Mouse (Mus musculus): ENCODE data around the gene Slc12a4.
A peak's percentile ranks its signal among the peaks of the same experiment; 100 is the strongest.
"Not testable (repeated sequence)": the region's sequence is repeated elsewhere in the genome, so short reads cannot be mapped to it uniquely, and the experiment has no call there.

Slc12a4 gene

DNA sequence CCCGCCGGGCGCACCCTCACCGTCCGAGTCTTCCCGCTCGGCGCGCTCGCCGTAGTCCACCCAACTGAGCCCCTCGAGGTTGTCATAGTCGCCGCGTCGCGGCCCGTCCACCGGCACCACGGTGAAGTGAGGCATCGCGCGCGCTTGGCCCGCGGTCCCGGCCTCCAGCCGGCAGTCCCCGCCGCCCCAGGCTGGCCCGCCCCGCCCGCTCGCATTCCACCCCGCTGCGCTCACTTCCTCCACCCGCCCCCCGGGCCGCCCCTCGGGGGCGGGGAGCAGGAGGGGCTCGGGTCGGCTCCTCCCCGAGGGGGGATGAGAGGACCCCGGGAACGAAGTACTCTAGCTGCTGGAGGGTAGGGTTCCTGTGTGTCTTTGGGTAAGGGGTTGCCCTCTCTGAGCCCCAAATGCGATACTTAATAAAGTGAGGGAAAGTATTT is at the start of gene Slc12a4:
TSS of gene Slc12a4 (minus strand) at position 193 of the 437 bp plus-strand sequence.
- peak; percentile 50 to 71 for DNase-seq (ENCODE audit: low read depth in 2 of 2, low spot score in 2 of 2)

- not testable (repeated sequence) for DNase-seq (ENCODE audit: low read depth in 2 of 2, low spot score in 2 of 2)
Measured at GRCm38 (mm10) chr8:106012203-106012602, 46.3 kb upstream of the Slc12a4 start.

DNA sequence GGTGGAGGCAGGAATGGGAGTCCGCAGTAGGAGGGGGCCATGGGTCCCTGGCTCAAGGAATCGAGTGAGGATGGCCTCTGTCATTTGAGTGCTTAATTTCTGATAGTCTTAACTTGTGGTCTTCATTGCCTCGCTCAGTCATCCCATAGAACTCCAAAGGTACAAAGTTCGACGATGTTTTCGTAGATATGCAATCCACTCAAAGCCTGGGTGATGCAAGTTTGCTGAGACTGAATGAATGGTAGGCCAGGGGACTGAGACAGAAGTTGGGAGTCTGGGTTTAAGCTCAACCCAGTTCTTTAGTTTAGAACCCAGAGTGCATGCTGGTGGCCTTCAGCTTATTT is 45.7 kb upstream of the Slc12a4 start, which contains the start of gene Ddx28:
TSS of gene Ddx28 (minus strand) at position 240 of the 344 bp plus-strand sequence.
- DNase-seq (ENCODE audit: low read depth in 2 of 2, low spot score in 2 of 2), result no peak

GRCm38 (mm10) chr8:106010748-106011642 is 45.1 kb upstream of the Slc12a4 start:
- peak; percentile 70 to 80 for DNase-seq (ENCODE audit: low read depth in 2 of 2, low spot score in 2 of 2)

GRCm38 (mm10) chr8:106007891-106008290 is 42.0 kb upstream of the Slc12a4 start:
- DNase-seq (ENCODE audit: low read depth in 2 of 2, low spot score in 2 of 2), result not testable (repeated sequence)

DNA sequence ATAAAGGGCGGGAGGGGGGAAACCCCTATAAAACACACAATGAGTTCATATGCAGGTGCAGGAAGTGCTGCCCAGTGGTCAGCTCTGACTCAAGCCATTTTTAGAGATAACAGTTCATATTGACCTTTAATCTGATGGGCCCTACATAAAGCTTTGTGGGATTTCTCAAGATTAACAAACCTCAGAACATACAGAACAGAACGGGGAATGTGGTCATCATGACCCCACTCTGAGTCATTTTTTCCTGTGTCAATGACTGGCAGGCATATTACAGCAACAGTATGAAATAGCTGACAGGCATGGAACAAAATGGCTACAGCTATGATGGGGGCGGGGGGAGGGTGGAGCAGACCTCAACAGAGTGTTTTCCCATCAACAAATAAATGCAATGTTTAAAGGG is 41.2 kb upstream of the Slc12a4 start:
- DNase-seq (ENCODE audit: low read depth in 2 of 2, low spot score in 2 of 2), result no peak

DNA sequence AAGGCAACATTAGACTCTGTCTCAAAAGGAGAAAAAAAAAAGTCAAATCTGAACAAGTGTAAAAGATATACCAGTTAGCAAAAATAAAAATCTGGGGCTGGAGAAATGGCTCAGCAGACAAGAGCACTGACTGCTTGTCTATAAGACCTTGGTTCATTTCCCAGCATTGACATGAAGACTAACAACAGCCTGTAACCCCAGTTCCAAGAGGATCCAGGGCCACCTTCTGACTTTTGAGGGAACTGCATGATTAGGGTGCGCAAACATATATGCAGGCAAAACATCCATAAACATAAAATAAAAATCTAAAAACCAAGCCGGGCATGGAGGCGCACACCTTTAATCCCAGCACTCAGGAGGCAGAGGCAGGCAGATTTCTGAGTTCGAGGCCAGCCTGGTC is 40.5 kb upstream of the Slc12a4 start:
- no peak for DNase-seq (ENCODE audit: low read depth in 2 of 2, low spot score in 2 of 2)

DNA sequence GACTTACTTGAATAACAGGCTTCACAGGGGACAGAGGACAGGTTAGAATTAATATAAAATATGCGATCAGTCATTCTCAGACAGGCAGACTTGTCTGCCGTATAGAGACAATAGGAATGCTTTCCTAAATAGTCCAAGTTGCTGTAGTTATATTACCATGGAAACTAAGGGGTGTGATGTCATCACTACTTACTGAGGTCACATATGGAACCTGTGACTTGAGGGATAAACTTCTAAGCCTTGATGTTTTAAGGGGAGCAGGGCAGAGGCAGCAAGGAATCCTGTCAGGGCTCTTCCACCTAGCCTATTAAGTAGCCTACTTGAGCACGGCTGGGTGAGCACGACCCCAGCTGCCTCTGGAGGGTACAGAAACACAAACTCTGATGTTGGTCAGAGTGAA is 40.0 kb upstream of the Slc12a4 start, which contains the start of gene Dpep2nb:
TSS of gene Dpep2nb (minus strand) at position 101 of the 400 bp plus-strand sequence.
- no peak for DNase-seq (ENCODE audit: low read depth in 2 of 2, low spot score in 2 of 2)

- DNase-seq (ENCODE audit: low read depth in 2 of 2, low spot score in 2 of 2), result no peak
Measured at GRCm38 (mm10) chr8:106004538-106005207, 38.8 kb upstream of the Slc12a4 start.

DNA sequence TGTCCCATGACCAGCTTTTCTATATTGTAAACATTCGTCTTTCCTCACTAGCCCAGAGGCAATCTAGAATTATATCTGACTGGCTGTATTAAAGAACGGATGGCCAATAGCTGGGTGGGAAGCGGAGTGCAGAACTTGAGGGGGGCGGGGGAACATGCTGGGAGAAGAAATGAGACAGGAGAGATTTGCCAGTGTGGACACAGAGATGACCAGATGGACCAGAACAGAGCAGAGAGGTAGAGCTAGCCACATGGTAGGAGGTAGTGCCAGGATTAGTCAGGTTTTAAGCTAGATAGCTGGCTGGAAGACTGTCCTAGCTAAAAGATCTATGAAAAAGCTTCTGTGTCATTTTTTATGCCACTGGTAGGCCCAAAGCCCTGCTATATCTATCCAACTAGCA is 36.0 kb upstream of the Slc12a4 start:
- DNase-seq (ENCODE audit: low read depth in 2 of 2, low spot score in 2 of 2), result no peak

- no peak for DNase-seq (ENCODE audit: low read depth in 2 of 2, low spot score in 2 of 2)
Measured at GRCm38 (mm10) chr8:105998971-105999370, 33.1 kb upstream of the Slc12a4 start.

DNA sequence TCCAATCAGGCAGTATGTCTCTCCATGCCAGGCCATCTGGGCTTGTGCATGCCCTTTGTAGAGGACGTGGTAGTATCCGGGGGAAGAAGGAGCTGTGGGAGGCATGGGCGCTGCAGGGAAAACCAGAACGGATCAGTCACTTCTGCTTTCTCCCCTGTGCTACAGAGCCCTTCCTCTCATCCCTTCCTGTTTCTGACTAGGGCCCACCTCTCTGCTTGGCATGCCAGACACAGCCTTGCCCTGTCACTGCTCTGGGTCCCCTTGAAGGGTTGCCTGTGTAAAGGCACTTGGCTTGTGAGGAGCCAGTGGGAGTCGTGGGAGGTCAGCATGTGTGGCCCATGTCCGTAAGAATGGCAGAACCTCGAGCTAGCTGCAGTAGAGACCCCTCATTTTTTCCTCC is 30.5 kb upstream of the Slc12a4 start:
- no peak for DNase-seq (ENCODE audit: low read depth in 2 of 2, low spot score in 2 of 2)

- DNase-seq (ENCODE audit: low read depth in 2 of 2, low spot score in 2 of 2), result no peak
Measured at GRCm38 (mm10) chr8:105993226-105993625, 27.3 kb upstream of the Slc12a4 start.

DNA sequence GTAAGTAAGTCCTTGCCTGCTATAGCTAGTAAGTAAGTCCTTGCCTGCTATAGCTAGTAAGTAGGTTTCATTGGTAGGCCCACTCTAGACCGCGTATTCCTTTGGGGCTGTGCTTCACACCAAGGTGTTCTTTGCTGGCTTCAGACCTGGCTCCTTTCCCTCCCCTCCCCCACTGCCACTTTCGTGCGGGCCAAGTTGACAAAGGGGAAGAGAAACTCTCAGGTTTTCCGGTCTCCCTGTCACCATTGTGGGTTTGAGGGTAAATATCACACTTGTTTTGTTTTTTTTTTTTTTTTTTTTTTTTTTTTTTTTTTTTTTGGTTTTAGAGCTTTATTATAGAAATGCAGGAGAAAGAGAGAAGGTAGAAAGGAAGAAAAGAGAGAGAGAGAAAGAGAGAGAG is 26.6 kb upstream of the Slc12a4 start:
- peak in 1 of 2 experiments; percentile 32 for DNase-seq (ENCODE audit: low read depth in 2 of 2, low spot score in 2 of 2)

GRCm38 (mm10) chr8:105991546-105991945 is 25.6 kb upstream of the Slc12a4 start:
- DNase-seq (ENCODE audit: low read depth in 2 of 2, low spot score in 2 of 2), result no peak

- peak; percentile 79 to 85 for DNase-seq (ENCODE audit: low read depth in 2 of 2, low spot score in 2 of 2)
Measured at GRCm38 (mm10) chr8:105990856-105991387, 25.0 kb upstream of the Slc12a4 start, which contains the start of gene Dus2. Gene Dus2 (plus strand): TSS chr8:105991337.

DNA sequence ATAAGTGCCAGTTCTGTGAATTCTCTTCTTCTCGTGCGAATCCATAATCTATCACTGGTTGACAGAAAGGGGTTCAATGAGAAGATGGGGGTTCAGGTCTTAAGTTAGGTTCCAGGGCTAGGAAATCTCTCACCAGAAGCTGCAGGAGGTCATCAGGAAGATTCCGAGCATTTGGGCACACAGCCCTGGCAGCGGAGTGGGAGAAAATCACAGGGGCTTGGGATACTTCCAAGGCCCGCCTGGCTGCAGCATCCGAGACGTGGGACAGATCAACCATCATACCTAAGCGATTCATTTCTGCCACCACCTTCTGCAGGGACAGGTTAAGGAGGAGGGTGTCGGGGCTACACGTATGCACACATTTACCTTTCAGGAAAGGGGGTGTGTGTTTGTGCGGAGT is 22.6 kb upstream of the Slc12a4 start:
- no peak for DNase-seq (ENCODE audit: low read depth in 2 of 2, low spot score in 2 of 2)

GRCm38 (mm10) chr8:105983406-105983805 is 17.5 kb upstream of the Slc12a4 start:
- not testable (repeated sequence) for DNase-seq (ENCODE audit: low read depth in 2 of 2, low spot score in 2 of 2)

GRCm38 (mm10) chr8:105981146-105981545 is 15.2 kb upstream of the Slc12a4 start:
- DNase-seq (ENCODE audit: low read depth in 2 of 2, low spot score in 2 of 2), result no peak

GRCm38 (mm10) chr8:105979325-105979724 is 13.4 kb upstream of the Slc12a4 start, which contains the start of gene Dpep3:
Gene Dpep3 (minus strand): TSS chr8:105979429.
- no peak for DNase-seq (ENCODE audit: low read depth in 2 of 2, low spot score in 2 of 2)

GRCm38 (mm10) chr8:105975363-105975762 is 9.5 kb upstream of the Slc12a4 start:
- DNase-seq (ENCODE audit: low read depth in 2 of 2, low spot score in 2 of 2), result no peak

All from CD8-positive naive resting alpha-beta T cell, adult 2 months (primary cell).